Mouse (Mus musculus): Measurements from ENCODE around the gene Clcn3.

DNA sequence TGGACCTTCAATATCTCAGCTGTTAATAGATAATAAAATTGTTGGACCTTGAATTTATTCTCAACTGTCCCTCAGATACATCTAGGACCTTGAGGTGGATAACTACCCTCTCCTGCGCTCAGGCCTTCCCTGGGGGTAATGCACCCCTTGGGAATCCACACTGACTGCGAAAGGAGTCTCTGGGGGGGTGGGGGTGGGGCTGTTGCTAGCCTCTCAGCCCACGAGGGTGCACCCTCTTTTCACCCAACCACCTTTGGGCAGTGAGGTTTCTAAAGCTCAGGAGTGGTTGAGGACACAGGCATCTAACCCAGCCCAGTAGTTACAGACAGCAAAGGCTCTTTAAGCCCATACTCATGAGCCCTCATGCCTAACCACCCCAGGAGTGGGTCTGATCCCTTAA is 122.4 kb downstream of the Clcn3 start:
- TF ChIP-seq POLR2A (IDR thresholded peaks at IDR 0.05; ENCODE audit: insufficient read depth, low read length) (no peak), CTCF (IDR thresholded peaks at IDR 0.05; ENCODE audit: low read depth, low read length) (no peak)
